Mouse (Mus musculus) heart, adult 8-10 months (tissue): Measurements from ENCODE around the gene Ugt2b35. TPM values are rescaled to one million over a fixed set of nuclear protein-coding genes. Genes with fewer than 3 reads are reported as not detected.
"Not testable (repeated sequence)": the region's sequence is repeated elsewhere in the genome, so short reads cannot be mapped to it uniquely, and the experiment has no call there.

ENCODE experiments used
- DNase-seq: peaks from one replicate; pipeline ENCODE4 v3.0.0; 2022; ENCODE audit warnings: low spot score
- total RNA-seq, 4 experiments: library from RNA; stranded (reverse); gene quantifications; 2 replicates each; pipeline ENCODE4 v1.2.4; 2022

The Ugt2b35 gene
- total RNA-seq: not detected

GRCm38 (mm10) chr5:87000395-87001073 lies at the start of gene Ugt2b35:
Ugt2b35 (plus strand) TSS chr5:87000860.
- DNase-seq: no peak

DNA sequence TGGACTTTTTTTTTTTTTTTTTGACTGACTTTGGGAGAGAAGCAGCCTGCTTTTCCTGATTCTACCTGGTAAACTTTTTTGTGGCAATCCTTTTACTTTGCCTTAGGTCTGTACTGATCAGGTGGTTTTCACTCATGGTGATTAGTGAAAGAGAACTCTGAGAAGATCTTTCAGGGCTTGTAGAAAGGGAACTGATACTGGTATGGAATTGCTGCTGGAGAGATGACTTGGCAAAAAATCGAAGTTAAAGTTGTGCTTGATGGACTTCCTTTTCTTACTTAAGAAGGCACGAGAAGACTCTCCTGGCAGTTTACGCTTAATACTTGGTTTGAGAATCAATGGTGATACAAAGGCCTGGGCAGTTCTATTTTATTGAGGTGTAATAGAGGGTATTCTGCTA lies 40.2 kb upstream of the Ugt2b35 start:
- DNase-seq: no peak

DNA sequence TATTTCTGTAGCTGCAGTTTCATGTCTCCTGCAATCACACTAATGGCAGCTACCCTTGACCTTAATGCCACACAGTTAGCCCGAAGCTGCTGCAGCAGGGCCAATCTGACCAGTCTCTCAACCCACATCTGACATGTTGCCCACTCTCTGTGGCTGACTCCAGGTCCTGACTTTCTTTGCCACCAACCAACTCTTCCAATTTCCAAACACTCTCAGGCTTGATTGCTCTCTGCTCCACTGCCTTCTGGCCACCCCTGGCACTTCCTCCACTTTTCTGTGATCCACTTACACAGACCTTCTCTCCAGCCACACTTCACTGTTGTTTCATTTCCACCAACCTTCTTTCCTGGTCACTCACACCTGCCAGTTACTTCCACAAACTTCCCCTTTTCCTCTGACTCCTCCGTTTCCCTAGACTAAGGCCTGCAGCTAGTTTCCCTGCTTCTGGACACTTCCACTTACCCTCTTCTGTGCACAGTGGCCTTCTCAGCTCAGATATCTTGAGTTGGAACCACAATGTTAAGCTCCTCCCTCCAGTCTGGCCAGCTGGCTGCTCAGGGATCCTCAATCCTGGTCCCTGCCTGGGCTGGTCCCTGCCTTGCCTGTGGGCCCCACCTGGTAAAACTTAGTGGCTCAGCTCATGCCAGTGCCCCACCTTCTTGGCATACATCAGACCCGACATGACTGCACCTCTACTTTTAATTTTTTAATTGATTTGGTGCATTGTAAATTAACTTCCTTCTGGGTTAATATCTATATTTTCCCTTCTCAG lies 38.9 kb upstream of the Ugt2b35 start:
- DNase-seq: no peak

DNA sequence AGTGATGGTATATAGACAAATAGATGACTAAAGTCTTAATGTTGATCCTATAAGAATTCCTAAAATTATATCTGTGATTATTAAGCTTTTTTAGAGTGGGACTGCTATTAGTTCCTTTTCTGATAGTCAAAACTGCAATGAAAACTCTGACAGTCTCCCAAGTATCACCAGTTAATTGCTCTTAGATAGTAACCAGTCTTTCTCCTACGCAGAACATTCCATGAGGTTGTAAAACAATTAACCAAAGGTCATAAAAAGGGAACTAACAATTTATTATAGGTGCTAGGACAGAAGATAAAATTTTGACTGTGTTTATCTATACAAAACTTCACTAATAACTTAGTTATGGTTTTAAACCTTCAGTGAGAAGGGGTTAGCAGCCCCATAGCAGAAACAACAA lies 37.8 kb upstream of the Ugt2b35 start:
- not testable (repeated sequence) for DNase-seq

DNA sequence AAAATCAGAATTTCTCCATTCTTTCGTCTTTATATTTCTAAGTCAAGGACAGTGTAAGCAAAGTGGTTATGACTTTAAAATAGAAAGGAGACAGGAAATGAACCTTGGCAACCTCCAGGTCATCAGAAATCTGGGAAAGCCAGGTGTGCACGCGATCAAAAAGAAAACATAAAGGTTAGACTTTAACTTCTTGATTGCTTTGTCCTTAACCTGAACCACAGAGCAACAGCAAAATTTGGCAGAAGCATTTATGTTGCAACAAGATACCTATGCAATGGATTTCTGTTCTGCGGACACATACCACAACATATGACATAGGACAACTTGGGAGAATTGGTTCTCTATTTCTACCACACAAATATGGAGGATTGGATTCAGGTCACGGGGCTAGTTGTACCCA lies 33.4 kb upstream of the Ugt2b35 start:
- DNase-seq: not testable (repeated sequence)

DNA sequence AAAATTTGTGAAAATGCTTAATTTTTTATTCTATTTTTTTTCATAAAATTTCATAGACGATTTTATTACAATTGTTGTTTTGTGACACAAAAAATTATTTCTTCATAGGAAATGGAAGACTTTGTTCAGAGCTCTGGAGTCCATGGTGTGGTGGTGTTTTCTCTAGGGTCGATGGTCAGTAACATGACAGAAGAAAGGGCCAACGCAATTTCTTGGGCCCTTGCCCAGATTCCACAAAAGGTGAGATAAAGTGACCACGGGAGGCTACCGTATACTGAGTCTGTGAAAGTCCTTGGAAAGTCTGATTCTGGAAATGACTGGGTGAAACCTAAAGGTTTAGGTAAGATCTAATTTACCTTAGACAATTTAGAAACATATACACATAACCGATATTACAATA lies 4.1 kb downstream of the Ugt2b35 start:
- DNase-seq: no peak

DNA sequence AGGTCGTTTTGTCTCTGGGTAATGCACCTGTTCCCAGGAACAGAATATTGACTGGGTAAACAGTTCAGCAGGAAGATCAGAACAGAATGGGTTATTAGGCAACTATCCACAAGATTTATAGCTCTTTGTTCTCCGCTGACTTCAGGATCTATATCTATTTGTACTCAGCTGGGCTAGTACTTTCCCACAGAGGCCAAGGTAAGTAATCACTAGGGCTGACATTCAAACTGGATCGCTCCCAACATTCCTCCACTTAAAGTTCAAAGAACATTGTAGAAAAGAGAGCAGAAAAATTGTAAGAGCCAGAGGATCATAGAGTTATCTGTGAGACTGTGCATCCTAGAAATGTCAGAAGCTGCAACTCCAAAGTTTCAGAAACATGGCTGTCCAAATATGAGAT lies 14.8 kb downstream of the Ugt2b35 start:
- DNase-seq: no peak

DNA sequence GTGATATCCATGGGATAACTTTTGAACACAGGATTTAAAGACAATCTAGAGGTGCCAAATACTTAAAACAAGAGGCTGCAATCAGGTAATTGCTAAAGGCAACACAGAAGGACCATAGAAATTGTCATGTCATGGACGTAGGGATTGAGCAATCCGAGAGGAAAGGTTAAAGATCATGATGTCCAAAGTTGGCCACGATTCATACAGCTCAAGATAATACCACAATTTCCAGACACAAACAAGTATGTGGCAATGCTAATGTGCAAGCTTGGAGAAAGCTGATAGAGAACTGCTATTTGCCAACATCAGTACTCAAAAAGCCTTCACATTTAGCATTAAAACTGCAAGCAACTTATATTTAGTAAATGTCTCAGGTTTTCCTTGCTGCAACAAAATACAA lies 26.7 kb downstream of the Ugt2b35 start:
- no peak for DNase-seq

DNA sequence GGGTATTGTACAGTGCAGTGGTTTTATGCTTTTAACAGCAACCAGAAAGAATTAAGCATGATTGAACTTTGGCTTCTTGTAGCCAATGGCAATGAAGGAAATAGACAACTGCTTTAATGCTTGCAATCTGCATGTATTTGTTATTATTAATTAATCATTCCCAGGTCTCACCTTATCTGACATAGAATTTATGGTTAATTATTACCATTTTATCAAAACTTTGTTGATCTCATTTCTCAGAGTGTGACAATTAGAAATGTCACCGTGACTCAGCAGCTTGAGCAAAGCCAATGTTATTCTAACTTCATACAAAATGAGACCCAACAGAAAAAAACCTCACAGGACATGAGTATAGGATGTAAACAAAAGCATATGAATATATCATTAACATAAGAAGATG lies 30.0 kb downstream of the Ugt2b35 start:
- no peak for DNase-seq

Other genes starting within 250 kb of the Ugt2b35 start
- gene Ythdc1, start 196.6 kb upstream of the Ugt2b35 start, total RNA-seq: 10 to 100 TPM; 28.2 to 34.9 (median 31.4) TPM
- not detected for gene Ugt2b34, start 93.9 kb upstream of the Ugt2b35 start, total RNA-seq
- gene Ugt2b1, start 74.3 kb upstream of the Ugt2b35 start, total RNA-seq: not detected
- gene Ugt2b36, start 91.7 kb downstream of the Ugt2b35 start, total RNA-seq: not detected
- not detected for gene Ugt2b5, start 139.5 kb downstream of the Ugt2b35 start, total RNA-seq